Mouse (Mus musculus) frontal cortex, postnatal 25 days (tissue): ENCODE data around the gene Trim42.

Source experiments
- DNase-seq, 2 experiments: peaks; one replicate each; pipeline ENCODE4 v3.0.0; 2022; ENCODE audit warnings: low spot score in 2 of 2

Gene Trim42

GRCm38 (mm10) chr9:97369591-97369990 is at the start of gene Trim42:
TSS of gene Trim42 (minus strand) at chr9:97369958.
- no peak for DNase-seq

GRCm38 (mm10) chr9:97414876-97415668 is 45.3 kb upstream of the Trim42 start:
- DNase-seq, result no peak

GRCm38 (mm10) chr9:97408142-97408541 is 38.4 kb upstream of the Trim42 start:
- DNase-seq, result no peak

GRCm38 (mm10) chr9:97356441-97356840 is 13.3 kb downstream of the Trim42 start:
- no peak for DNase-seq

- DNase-seq, result no peak
Measured at GRCm38 (mm10) chr9:97344767-97345297, 24.9 kb downstream of the Trim42 start.

GRCm38 (mm10) chr9:97341772-97342171 is 28.0 kb downstream of the Trim42 start:
- DNase-seq, result no peak

- no peak for DNase-seq
Measured at GRCm38 (mm10) chr9:97322846-97323245, 46.9 kb downstream of the Trim42 start.

- DNase-seq, result no peak
Measured at GRCm38 (mm10) chr9:97322120-97322519, 47.6 kb downstream of the Trim42 start.

- no peak for DNase-seq
Measured at GRCm38 (mm10) chr9:97315421-97316055, 54.2 kb downstream of the Trim42 start.

GRCm38 (mm10) chr9:97311614-97312013 is 58.1 kb downstream of the Trim42 start:
- DNase-seq, result no peak

GRCm38 (mm10) chr9:97309509-97310053 is 60.2 kb downstream of the Trim42 start:
- DNase-seq, result no peak

- DNase-seq, result no peak
Measured at GRCm38 (mm10) chr9:97307705-97308485, 61.9 kb downstream of the Trim42 start.
